ENCODE assay signal across 23 mouse cellular contexts in the genomic region with DNA sequence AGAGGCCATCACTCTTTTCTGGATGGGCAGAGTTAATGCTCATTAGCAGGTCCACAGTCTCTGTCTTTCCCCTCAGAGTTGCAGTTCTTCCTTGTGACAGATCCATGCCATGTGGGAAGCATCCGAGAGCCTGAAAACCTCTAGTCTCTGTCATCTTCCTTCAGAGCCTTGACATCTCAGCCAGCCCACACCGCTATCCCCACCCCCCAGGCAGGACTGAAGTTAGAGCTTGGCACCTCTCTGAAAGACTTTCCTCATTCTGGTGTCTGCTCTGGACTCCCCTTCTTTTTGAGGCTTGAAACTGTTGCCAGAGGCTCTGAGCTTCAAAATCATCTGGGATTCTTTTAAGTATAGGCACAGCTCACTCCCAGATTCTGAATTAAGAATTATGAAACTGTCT.
"Had no signal": no experiment of that assay in that cellular context is flagged by ENCODE, and none has a peak within 500 bp of the region (broad histone marks: within the 10 kb centered on the region; RNA-seq: fewer than 3 reads in every experiment).

No protein-coding gene starts in this region.

- H3K27ac ChIP-seq: gastrocnemius, adult 2 months; heart, embryonic 13.5 days; heart, embryonic 15.5 days; hindbrain, embryonic 10.5 days; hindbrain, embryonic 12.5 days; hindbrain, embryonic 14.5 days; intestine, embryonic 15.5 days; kidney, embryonic 15.5 days; kidney, postnatal 0 days; limb, embryonic 13.5 days; limb, embryonic 15.5 days; liver, embryonic 12.5 days; liver, embryonic 14.5 days had no signal

- H3K4me3 ChIP-seq: gastrocnemius, adult 2 months; heart, embryonic 13.5 days; heart, embryonic 15.5 days; hindbrain, embryonic 10.5 days; hindbrain, embryonic 12.5 days; intestine, embryonic 15.5 days; kidney, embryonic 15.5 days; limb, embryonic 13.5 days; limb, embryonic 15.5 days; liver, embryonic 12.5 days had no signal

- DNase-seq: gastrocnemius, adult 2 months; gastrocnemius, postnatal 10 days; gastrocnemius, postnatal 25 days; heart, postnatal 14 days; heart, postnatal 4 days; kidney, adult 18-20 months; kidney, adult 8-10 months; kidney, postnatal 14 days; kidney, postnatal 36 days; layer of hippocampus, postnatal 36 days; left cerebral cortex, postnatal 4 days had no signal
